Mouse (Mus musculus) adipose tissue, adult 10 weeks (tissue): ENCODE data around the gene Taf6. TPM values are rescaled to one million over a fixed set of nuclear protein-coding genes. Genes with fewer than 3 reads are reported as not detected.

ENCODE experiments used
- polyA plus RNA-seq: library from polyadenylated mRNA; stranded (reverse); fragments of 350-450 nt; fragmentation: Illumina TruSeq; extraction: RNeasy Lipid Tissue Mini Kit (QIAGEN cat#74804); gene quantifications from one replicate; pipeline ENCODE4 v1.2.3, GENCODE M21; 2014; ENCODE audit warnings: low read depth, low replicate concordance

The Taf6 gene
- 29.0 TPM for polyA plus RNA-seq

DNA sequence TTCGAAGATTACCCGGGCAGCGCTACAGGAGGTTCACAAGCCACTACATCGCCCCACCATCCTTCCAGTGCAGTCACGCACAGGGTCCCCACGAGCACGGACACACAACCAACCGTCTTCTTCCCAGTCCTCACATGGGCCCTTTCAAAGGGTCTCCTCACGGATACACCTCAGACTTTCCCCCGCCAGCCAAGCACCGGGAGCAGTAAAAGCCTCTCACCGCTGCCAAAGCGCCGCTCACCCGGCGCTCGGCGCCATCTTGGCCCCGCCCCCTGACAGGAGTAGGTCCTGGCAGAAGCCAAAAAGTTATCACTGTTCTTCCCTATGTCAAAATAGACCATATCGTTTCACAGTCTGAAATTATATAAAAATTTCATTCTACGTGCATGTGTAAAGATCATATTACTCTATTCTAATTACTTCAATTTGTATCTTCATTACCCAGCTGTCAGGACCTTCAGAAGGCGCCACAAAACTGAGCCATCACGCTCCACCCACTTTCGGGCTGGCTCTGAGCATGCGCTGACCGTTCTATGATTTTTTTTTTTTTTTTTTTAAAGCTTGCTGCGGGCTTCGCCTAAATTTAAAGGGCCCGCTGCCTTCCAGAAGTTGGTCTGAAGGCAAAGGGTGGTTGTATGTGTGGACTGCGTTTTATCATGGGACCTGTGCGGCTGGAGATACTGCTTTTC lies at the start of gene Taf6, which contains the start of gene Cnpy4:
Gene Taf6, minus strand, starts transcription at position 502 of the 689 bp plus-strand sequence.
Gene Cnpy4, plus strand, starts transcription at position 536 of the 689 bp plus-strand sequence.

DNA sequence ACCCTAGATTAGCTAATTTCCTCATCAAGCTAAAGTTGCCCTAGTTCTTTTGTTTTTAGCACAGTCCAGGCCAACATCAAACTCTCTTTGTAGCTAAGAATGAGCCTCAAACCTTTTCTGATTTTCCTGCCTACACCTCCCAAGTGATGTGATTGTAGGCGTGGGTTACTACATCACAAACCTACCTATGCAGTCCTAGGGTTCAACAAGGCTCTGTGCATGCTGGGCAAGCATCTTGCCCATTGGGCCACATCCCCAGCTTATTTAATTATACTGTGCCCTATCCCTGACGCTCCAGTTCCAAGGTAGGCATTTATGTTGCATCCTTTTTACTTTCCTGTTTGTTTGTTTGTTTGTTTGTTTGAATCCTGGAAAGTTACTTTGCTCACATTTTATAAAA lies 38.4 kb upstream of the Taf6 start, which contains the start of gene Nxpe5:
Gene Nxpe5, plus strand, starts transcription at position 199 of the 400 bp plus-strand sequence.

DNA sequence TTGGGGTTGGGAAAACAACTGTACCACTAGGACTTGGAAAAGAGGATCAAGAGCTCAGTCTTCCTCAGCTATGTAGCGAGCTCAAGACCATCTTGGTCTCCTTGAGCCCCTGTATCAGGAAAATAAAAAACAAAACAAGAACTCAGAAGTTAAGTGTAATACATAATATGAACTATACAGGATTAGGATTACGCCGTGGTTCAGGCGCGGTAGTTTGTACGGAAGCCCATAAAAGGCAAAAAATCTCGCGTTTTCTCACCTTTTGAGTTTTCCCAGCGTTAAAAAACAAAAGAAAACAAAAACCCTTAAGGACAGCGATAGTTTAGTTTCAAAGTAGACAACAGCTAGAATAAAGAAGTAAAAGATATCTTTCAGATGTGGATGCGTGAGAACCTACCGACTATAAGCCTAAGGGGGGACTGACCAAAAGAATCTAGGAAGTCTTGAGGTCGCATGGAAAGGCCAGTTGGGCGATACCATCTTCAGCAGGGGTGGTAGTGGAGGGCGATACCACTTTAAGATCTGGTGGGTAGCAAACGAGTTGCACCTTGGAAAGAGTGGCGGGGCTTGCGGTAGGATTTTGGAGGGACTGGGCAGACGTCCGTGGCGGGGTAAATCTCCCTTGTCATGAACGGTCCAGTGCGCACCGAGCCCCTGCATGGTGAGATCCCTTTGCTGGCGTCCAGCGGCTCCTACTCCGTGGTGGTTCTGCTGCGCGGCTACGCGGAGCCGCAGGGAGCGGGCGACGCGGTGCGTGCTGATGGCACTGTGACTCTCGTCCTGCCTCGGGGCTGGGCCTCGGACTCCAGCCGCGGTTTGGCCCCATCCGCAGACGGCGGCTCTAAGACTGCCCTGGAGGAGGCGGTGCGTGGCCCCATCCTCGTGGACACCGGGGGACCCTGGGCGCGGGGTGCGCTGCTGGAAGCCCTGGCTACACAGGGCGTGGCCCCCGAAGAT lies 6.8 kb upstream of the Taf6 start, which contains the start of gene Mblac1:
Gene Mblac1, plus strand, starts transcription at position 544 of the 957 bp plus-strand sequence.

DNA sequence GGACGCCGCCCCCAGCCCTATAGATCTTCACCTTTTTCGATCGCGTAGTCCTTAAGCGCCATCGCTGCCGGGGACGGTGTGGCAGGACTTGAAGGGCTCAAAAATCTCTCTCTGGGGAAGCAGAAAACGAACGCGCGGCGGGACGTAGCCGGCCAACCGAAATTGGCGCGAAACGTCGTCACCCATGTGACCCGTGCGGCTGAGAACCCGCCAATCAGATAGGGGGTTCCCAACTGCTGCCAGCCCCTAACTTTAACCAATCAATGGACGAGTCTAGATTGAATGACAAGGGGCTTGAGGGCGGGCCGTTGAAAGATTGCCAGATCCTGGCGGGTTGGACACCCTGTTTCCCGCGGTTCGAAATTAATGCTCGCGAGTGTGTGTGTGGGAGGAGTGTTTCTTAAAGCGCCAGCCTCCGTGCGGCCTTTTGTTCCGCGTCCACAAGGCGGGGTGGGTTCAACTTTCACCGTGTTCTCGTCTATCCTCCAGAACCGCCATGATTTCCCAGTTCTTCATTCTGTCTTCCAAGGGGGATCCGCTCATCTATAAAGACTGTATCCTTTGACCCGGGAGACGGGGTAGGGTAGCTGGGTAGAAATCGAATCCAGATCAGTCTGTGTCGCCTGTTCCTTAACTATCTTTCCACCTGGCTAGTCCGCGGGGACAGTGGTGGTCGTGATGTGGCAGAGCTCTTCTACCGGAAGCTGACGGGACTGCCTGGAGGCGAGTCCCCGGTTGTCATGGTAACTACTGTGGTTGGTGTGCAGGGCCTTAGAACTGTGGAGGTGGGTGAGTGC lies 15.4 kb downstream of the Taf6 start, which contains the start of the genes Ap4m1 and Mcm7:
Gene Ap4m1, plus strand, starts transcription at position 308 of the 797 bp plus-strand sequence.
Gene Mcm7, minus strand, starts transcription at position 728 of the 797 bp plus-strand sequence.

DNA sequence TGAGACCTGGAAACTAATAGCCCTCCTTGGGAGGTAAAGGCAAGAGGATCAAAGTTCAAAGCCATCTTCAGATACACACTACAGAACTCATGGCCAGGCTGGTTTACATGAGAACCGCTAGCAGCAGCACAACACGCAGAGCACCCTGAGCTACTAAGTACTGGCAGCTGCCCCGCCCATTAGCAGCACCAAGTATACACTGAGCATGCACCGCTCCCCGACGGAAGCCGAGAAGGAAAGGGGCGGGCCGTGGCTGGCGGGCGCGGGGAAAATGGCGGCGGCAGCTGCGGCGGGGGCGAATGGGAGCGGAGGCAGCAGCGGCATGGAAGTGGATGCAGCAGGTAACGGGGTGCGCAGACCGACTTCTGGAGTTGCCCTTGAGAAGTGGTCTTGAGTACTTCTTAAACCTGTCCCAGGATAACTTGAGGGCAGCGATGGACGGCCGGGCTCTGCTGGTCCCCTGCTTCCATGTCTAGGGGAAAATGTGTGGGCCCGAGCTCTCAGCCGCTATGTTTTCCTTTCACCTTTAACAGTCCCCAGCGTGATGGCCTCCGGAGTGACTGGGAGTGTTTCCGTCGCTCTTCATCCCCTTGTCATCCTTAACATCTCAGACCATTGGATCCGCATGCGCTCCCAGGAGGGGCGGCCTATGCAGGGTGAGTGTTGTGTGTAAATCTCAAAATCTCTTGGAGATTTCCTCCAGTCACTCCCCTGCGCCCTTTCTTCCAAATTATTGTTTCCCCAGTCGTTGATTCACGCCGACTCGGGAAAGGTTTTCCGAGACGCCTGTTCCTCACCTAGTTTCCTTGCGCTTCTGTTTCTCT lies 26.2 kb downstream of the Taf6 start, which contains the start of gene Cops6:
Gene Cops6, plus strand, starts transcription at position 230 of the 824 bp plus-strand sequence.

DNA sequence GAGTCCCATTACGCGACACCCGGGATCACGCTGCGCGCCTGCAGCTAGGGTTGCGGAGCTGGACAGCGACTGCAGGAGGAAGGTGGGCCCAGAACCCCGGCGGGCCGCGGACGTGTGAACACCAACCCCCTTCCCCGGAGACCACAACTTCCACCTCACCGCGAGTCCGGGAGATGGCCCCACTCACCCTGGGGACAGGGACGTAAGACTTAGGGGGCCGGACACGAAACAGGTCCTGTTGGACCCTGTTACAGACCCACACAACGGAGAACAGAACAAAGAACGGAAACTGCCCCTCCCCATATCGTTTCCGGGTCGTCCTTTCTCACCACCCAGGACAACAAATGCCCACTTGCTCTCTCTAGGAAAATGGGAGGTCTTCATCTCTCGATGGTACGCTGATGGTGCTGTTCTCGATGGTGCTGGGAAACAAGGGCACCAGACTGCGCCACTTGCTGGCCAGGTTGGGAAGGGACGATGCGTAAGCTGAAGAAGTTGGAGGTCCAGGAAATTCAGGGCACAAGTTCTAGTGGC lies 31.7 kb downstream of the Taf6 start, which contains the start of gene Zfp113:
Gene Zfp113, minus strand, starts transcription at position 302 of the 534 bp plus-strand sequence.

Other genes starting within 250 kb of the Taf6 start
- 0.10 TPM for gene Gjc3, start 224.4 kb downstream of the Taf6 start, polyA plus RNA-seq
- 1.3 TPM for gene Azgp1, start 205.9 kb downstream of the Taf6 start, polyA plus RNA-seq
- gene Smok3a, start 166.2 kb downstream of the Taf6 start, polyA plus RNA-seq = not detected
- gene Smok3b, start 166.0 kb downstream of the Taf6 start, polyA plus RNA-seq = 0.36 TPM
- not detected for gene Smok3c, start 134.3 kb downstream of the Taf6 start, polyA plus RNA-seq
- 11.2 TPM for gene Zkscan1, start 102.4 kb downstream of the Taf6 start, polyA plus RNA-seq
- gene Zscan21, start 70.5 kb downstream of the Taf6 start, polyA plus RNA-seq = 19.0 TPM
- gene Zfp113, start 31.7 kb downstream of the Taf6 start, polyA plus RNA-seq = 6.9 TPM
- 124 TPM for gene Cops6, start 26.4 kb downstream of the Taf6 start, polyA plus RNA-seq
- gene Ap4m1, start 15.4 kb downstream of the Taf6 start, polyA plus RNA-seq = 26.6 TPM
- gene Mcm7, start 15.0 kb downstream of the Taf6 start, polyA plus RNA-seq = 26.1 TPM
- gene Cnpy4, start within 50 bp of the Taf6 start, polyA plus RNA-seq = 20.6 TPM
- 5.7 TPM for gene Mblac1, start 6.9 kb upstream of the Taf6 start, polyA plus RNA-seq
- 22.5 TPM for gene Nxpe5, start 38.4 kb upstream of the Taf6 start, polyA plus RNA-seq
- gene Lamtor4, start 68.0 kb upstream of the Taf6 start, polyA plus RNA-seq = 169 TPM
- gene BC037034, start 76.6 kb upstream of the Taf6 start, polyA plus RNA-seq = 57.0 TPM
- gene Gal3st4, start 85.4 kb upstream of the Taf6 start, polyA plus RNA-seq = 36.2 TPM
- gene Gm43720, start 92.5 kb upstream of the Taf6 start, polyA plus RNA-seq = 1.8 TPM
- 11.8 TPM for gene Gpc2, start 92.6 kb upstream of the Taf6 start, polyA plus RNA-seq
- gene Stag3, start 92.8 kb upstream of the Taf6 start, polyA plus RNA-seq = 10.9 TPM
- 0.30 TPM for gene Pvrig, start 154.5 kb upstream of the Taf6 start, polyA plus RNA-seq